Comparison of ENCODE assay signal across 38 mouse cellular contexts in genomic region chr4:106449306-106449705, GRCm38 (mm10). TPM values are rescaled to one million over a fixed set of nuclear protein-coding genes. Genes with fewer than 3 reads are reported as not detected.
DNase-seq lines count a peak whose midpoint lies in the region; ATAC-seq and TF ChIP-seq lines count a peak whose summit lies in the region.
"Had no signal": no experiment of that assay in that cellular context is flagged by ENCODE, and none has a peak within 500 bp of the region (broad histone marks: within the 10 kb centered on the region; RNA-seq: fewer than 3 reads in every experiment).

No protein-coding gene starts in this region.

- H3K9ac ChIP-seq in intestine, embryonic 16.5 days (ENCODE audit: low read depth, low read length), result no peak overlapping the region
- no peak overlapping the region for H3K9ac ChIP-seq in intestine, postnatal 0 days (ENCODE audit: low read depth, low read length)
- H3K9ac ChIP-seq in liver, embryonic 14.5 days (replicated peaks), result no peak overlapping the region
- no peak overlapping the region for H3K9ac ChIP-seq in hindbrain, embryonic 12.5 days
- H3K9ac ChIP-seq: embryonic facial prominence, embryonic 13.5 days; forebrain, postnatal 0 days; hindbrain, embryonic 15.5 days; limb, embryonic 15.5 days had no signal

- H3K4me1 ChIP-seq in intestine, embryonic 16.5 days (ENCODE audit: control insufficient read depth, insufficient read depth, low read length), result no peaks in the 10 kb centered on the region
- H3K4me1 ChIP-seq in intestine, postnatal 0 days (replicated peaks; ENCODE audit: control insufficient read depth, insufficient read depth, low read length), result no peaks in the 10 kb centered on the region
- peaks cover 0 to 8% of the 10 kb centered on the region in 2 experiments; a peak in 2 of 4 replicates for H3K4me1 ChIP-seq in liver, embryonic 14.5 days (replicated peaks; ENCODE audit: control insufficient read depth in 2 of 2, insufficient read depth in 2 of 2, low read length in 1 of 2)
- no peaks in the 10 kb centered on the region for H3K4me1 ChIP-seq in hindbrain, embryonic 12.5 days
- H3K4me1 ChIP-seq: embryonic facial prominence, embryonic 13.5 days; forebrain, embryonic 10.5 days; hindbrain, embryonic 15.5 days; limb, embryonic 10.5 days; limb, embryonic 15.5 days had no signal

- DNase-seq in c-Kit-positive CD71-positive TER-119-positive erythroid progenitor cells, embryonic 14.5 days (ENCODE audit: low spot score), result peak; percentile 28
- peak; percentile 34 to 39 (median 34) for DNase-seq in liver, embryonic 14.5 days (ENCODE audit: low read depth in 3 of 3, low spot score in 3 of 3)
- DNase-seq: adrenal gland, adult 8-10 months; cerebellum, adult 11 months; cerebellum, adult 9-11 months; embryo, embryonic 11 days; forebrain, postnatal 0 days; gastrocnemius, postnatal 14 days; kidney, adult 2 months; kidney, postnatal 10 days; layer of hippocampus, postnatal 36 days; lung, postnatal 4 days; right cerebral cortex, postnatal 25 days; thymus, adult 18-20 months; thymus, postnatal 25 days had no signal

- 85% methylated on average over 8 of the region's 8 CpGs for WGBS in intestine, embryonic 16.5 days
- WGBS in intestine, postnatal 0 days, result 80% methylated on average over 8 of the region's 8 CpGs
- WGBS in liver, embryonic 14.5 days (ENCODE audit: insufficient replicate concordance), result 38% methylated on average over 8 of the region's 8 CpGs
- WGBS in hindbrain, embryonic 12.5 days, result 93% methylated on average over 8 of the region's 8 CpGs

- no peaks in the 10 kb centered on the region for H3K9me3 ChIP-seq in intestine, embryonic 16.5 days (ENCODE audit: control insufficient read depth, low read length)
- no peaks in the 10 kb centered on the region for H3K9me3 ChIP-seq in intestine, postnatal 0 days (ENCODE audit: control insufficient read depth)
- no peaks in the 10 kb centered on the region for H3K9me3 ChIP-seq in liver, embryonic 14.5 days (ENCODE audit: control insufficient read depth, low read length)
- H3K9me3 ChIP-seq in hindbrain, embryonic 12.5 days (replicated peaks), result no peaks in the 10 kb centered on the region
- H3K9me3 ChIP-seq: embryonic facial prominence, embryonic 13.5 days; forebrain, embryonic 10.5 days; G1E; hindbrain, embryonic 15.5 days; limb, embryonic 10.5 days; limb, embryonic 15.5 days had no signal

- peak; percentile 69 for TF ChIP-seq EP300 in liver, embryonic 14.5 days (IDR thresholded peaks at IDR 0.05; ENCODE audit: low read depth)

- H3K4me2 ChIP-seq in intestine, embryonic 16.5 days (ENCODE audit: low read depth, low read length), result no peak overlapping the region
- H3K4me2 ChIP-seq in intestine, postnatal 0 days (replicated peaks; ENCODE audit: low read depth), result no peak overlapping the region
- H3K4me2 ChIP-seq in liver, embryonic 14.5 days (ENCODE audit: low read depth), result peak overlapping the region; percentile 31; the same call in 1 of the 2 replicates
- H3K4me2 ChIP-seq in hindbrain, embryonic 12.5 days (replicated peaks), result no peak overlapping the region
- H3K4me2 ChIP-seq: embryonic facial prominence, embryonic 13.5 days; heart, embryonic 11.5 days; hindbrain, embryonic 15.5 days; limb, embryonic 15.5 days had no signal

- no peaks in the 10 kb centered on the region for H3K27me3 ChIP-seq in intestine, embryonic 16.5 days (replicated peaks; ENCODE audit: control insufficient read depth, insufficient read depth, low read length)
- H3K27me3 ChIP-seq in intestine, postnatal 0 days (replicated peaks; ENCODE audit: control insufficient read depth, insufficient read depth, low read length), result no peaks in the 10 kb centered on the region
- H3K27me3 ChIP-seq in liver, embryonic 14.5 days (ENCODE audit: control insufficient read depth, insufficient read depth, low read length), result no peaks in the 10 kb centered on the region
- H3K27me3 ChIP-seq in hindbrain, embryonic 12.5 days, result no peaks in the 10 kb centered on the region
- H3K27me3 ChIP-seq: embryonic facial prominence, embryonic 13.5 days; hindbrain, embryonic 15.5 days; limb, embryonic 15.5 days had no signal

- no peak for TF ChIP-seq CTCF in intestine, postnatal 0 days (IDR thresholded peaks at IDR 0.05; ENCODE audit: low read depth)
- TF ChIP-seq CTCF in liver, embryonic 14.5 days (IDR thresholded peaks at IDR 0.05; ENCODE audit: low read depth), result no peak

- no peak overlapping the region for H3K4me3 ChIP-seq in intestine, embryonic 16.5 days (ENCODE audit: low read length)
- H3K4me3 ChIP-seq in intestine, postnatal 0 days (ENCODE audit: low read depth, low read length), result no peak overlapping the region
- no peak overlapping the region for H3K4me3 ChIP-seq in liver, embryonic 14.5 days (ENCODE audit: insufficient read depth in 1 of 2, low read depth in 2 of 2, low read length in 2 of 2)
- no peak overlapping the region for H3K4me3 ChIP-seq in hindbrain, embryonic 12.5 days
- H3K4me3 ChIP-seq: embryonic facial prominence, embryonic 13.5 days; forebrain, embryonic 10.5 days; hindbrain, embryonic 15.5 days; limb, embryonic 10.5 days; limb, embryonic 15.5 days had no signal

- H3K27ac ChIP-seq in intestine, embryonic 16.5 days (ENCODE audit: low read length), result no peak overlapping the region
- H3K27ac ChIP-seq in intestine, postnatal 0 days (ENCODE audit: low read depth, low read length), result no peak overlapping the region
- H3K27ac ChIP-seq in liver, embryonic 14.5 days, result no peak overlapping the region
- H3K27ac ChIP-seq in hindbrain, embryonic 12.5 days, result no peak overlapping the region
- H3K27ac ChIP-seq: embryonic facial prominence, embryonic 13.5 days; forebrain, embryonic 10.5 days; hindbrain, embryonic 15.5 days; limb, embryonic 10.5 days; limb, embryonic 15.5 days had no signal

- peaks cover 16% of the 10 kb centered on the region for H3K36me3 ChIP-seq in intestine, embryonic 16.5 days (ENCODE audit: control insufficient read depth, insufficient read depth, low read length)
- peaks cover 78% of the 10 kb centered on the region for H3K36me3 ChIP-seq in intestine, postnatal 0 days (ENCODE audit: control insufficient read depth, insufficient read depth)
- H3K36me3 ChIP-seq in liver, embryonic 14.5 days (replicated peaks; ENCODE audit: control insufficient read depth, insufficient read depth, low read depth), result no peaks in the 10 kb centered on the region
- H3K36me3 ChIP-seq in hindbrain, embryonic 12.5 days, result no peaks in the 10 kb centered on the region
- H3K36me3 ChIP-seq: embryonic facial prominence, embryonic 13.5 days; hindbrain, embryonic 15.5 days; limb, embryonic 10.5 days; limb, embryonic 15.5 days had no signal

- 0 out of 2 replicates have a peak, but pooled peaks have one; percentile 9 for ATAC-seq in intestine, embryonic 16.5 days
- ATAC-seq in intestine, postnatal 0 days, result no peak
- peak; percentile 86 for ATAC-seq in liver, embryonic 14.5 days (ENCODE audit: insufficient read depth)
- 0 out of 2 replicates have a peak, but pooled peaks have one; percentile 7 for ATAC-seq in megakaryocyte-erythroid progenitor cell, adult 5-6 weeks (replicated peaks; ENCODE audit: low FRiP score, low TSS enrichment, poor library complexity, severe bottlenecking)
- no peak for ATAC-seq in frontal cortex, adult (ENCODE audit: low TSS enrichment)
- no peak for ATAC-seq in hindbrain, embryonic 12.5 days (ENCODE audit: low FRiP score)
- ATAC-seq: forebrain, postnatal 0 days; inflammation-experienced regulatory T-cells, adult 6 months; midbrain, embryonic 16.5 days had no signal

RNA-seq across cellular contexts. Expression of gene Pcsk9, which starts 14.8 kb away (rescaled TPM):
- 189 TPM in 2 replicates for polyA plus RNA-seq in intestine, embryonic 16.5 days (2015; fragmentation: Nextera tagmentation; extraction: Ambion mirVana)
- 16.8 and 21.2 TPM in 2 replicates for polyA plus RNA-seq in intestine, postnatal 0 days (2015; fragmentation: Nextera tagmentation; extraction: Ambion mirVana)
- polyA plus RNA-seq in liver, embryonic 14.5 days (2012; rRNA removed), result 47.9 and 50.9 TPM in 2 replicates
- 37.8 and 41.1 TPM in 2 replicates for polyA plus RNA-seq in liver, embryonic 14.5 days (2014; fragmentation: Nextera tagmentation; extraction: Ambion mirVana)
- not detected in 2 replicates for total RNA-seq in megakaryocyte-erythroid progenitor cell, adult 5-6 weeks (2014; fragmentation: Nextera tagmentation)
- not detected in 2 replicates for total RNA-seq in megakaryocyte-erythroid progenitor cell, adult 5-6 weeks (2017)
- polyA plus RNA-seq in hindbrain, embryonic 12.5 days (2016; fragmentation: Nextera tagmentation; extraction: Ambion mirVana), result 1.0 and 1.1 TPM in 2 replicates
- total RNA-seq: G1E; gastrocnemius, postnatal 14 days; layer of hippocampus, postnatal 36 days had no signal
- polyA plus RNA-seq: G1E; inflammation-experienced regulatory T-cells, adult 6 months had no signal

RNA-seq across cellular contexts. Expression of gene Bsnd, which starts 42.8 kb away (rescaled TPM):
- not detected in 2 replicates for polyA plus RNA-seq in intestine, embryonic 16.5 days (2015; fragmentation: Nextera tagmentation; extraction: Ambion mirVana)
- polyA plus RNA-seq in intestine, postnatal 0 days (2015; fragmentation: Nextera tagmentation; extraction: Ambion mirVana), result not detected in 2 replicates
- polyA plus RNA-seq in liver, embryonic 14.5 days (2012; rRNA removed), result not detected in 2 replicates
- polyA plus RNA-seq in liver, embryonic 14.5 days (2014; fragmentation: Nextera tagmentation; extraction: Ambion mirVana), result not detected in 2 replicates
- total RNA-seq in megakaryocyte-erythroid progenitor cell, adult 5-6 weeks (2014; fragmentation: Nextera tagmentation), result not detected in 2 replicates
- not detected in 2 replicates for total RNA-seq in megakaryocyte-erythroid progenitor cell, adult 5-6 weeks (2017)
- 0.08 TPM in 1 of 2 replicates, not detected in the other for polyA plus RNA-seq in hindbrain, embryonic 12.5 days (2016; fragmentation: Nextera tagmentation; extraction: Ambion mirVana)
- total RNA-seq: forebrain, postnatal 0 days; granulocyte monocyte progenitor cell, adult 5-6 weeks; hematopoietic stem cell, adult 5-6 weeks; layer of hippocampus, postnatal 36 days; left cerebral cortex, postnatal 10 days; neutrophil, adult 5-6 weeks had no signal
- polyA plus RNA-seq: embryonic facial prominence, embryonic 13.5 days; forebrain, embryonic 10.5 days; forebrain, postnatal 0 days; G1E; heart, embryonic 11.5 days; heart, embryonic 16.5 days; inflammation-experienced regulatory T-cells, adult 6 months; large intestine, adult 2 months; limb, embryonic 10.5 days; limb, embryonic 15.5 days; lung, embryonic 16.5 days; midbrain, embryonic 16.5 days; neural tube, embryonic 11.5 days; stomach, embryonic 16.5 days had no signal

Comparison
In these comparisons a context has a peak if more than half of its experiments do, and no peak if none do; other contexts are left out.
1. ATAC-seq: peak in intestine, embryonic 16.5 days (single experiment), liver, embryonic 14.5 days (single experiment) and megakaryocyte-erythroid progenitor cell, adult 5-6 weeks (single experiment); none in intestine, postnatal 0 days (single experiment), frontal cortex, adult (single experiment) and hindbrain, embryonic 12.5 days (single experiment).